Mouse (Mus musculus) midbrain, embryonic 14.5 days (tissue): ENCODE data around the gene Gprin2. TPM values are rescaled to one million over a fixed set of nuclear protein-coding genes. Genes with fewer than 3 reads are reported as not detected.

Experiments used
- ATAC-seq: fragments of 200-750 bp; cut with Nextera tagmentation; 2 replicates; pipeline ENCODE4 v1.8.0; 2017; ENCODE audit warnings: moderate number of reproducible peaks, moderate library complexity; ENCODE audit not compliant: low FRiP score, low TSS enrichment
- DNase-seq: peaks from one replicate; pipeline ENCODE4 v3.0.0-alpha.2; 2015
- H3K27ac ChIP-seq: fragments of 300-500 bp; sonication (generic); replicated peaks from 2 replicates; pipeline ENCODE4 v1.5.1; 2014; ENCODE audit warnings: mild to moderate bottlenecking, low read depth, low read length, moderate library complexity
- H3K27me3 ChIP-seq: fragments of 300-500 bp; sonication (generic); 2 replicates; pipeline ENCODE4 v1.6.1; 2014; ENCODE audit warnings: low read length, control low read depth, mixed read lengths; ENCODE audit not compliant: control insufficient read depth, insufficient read depth
- H3K36me3 ChIP-seq: fragments of 300-500 bp; sonication (generic); 2 replicates; pipeline ENCODE4 v1.6.1; 2014; ENCODE audit warnings: low read length, control low read depth; ENCODE audit not compliant: control insufficient read depth, insufficient read depth
- H3K4me1 ChIP-seq: fragments of 300-500 bp; sonication (generic); 2 replicates; pipeline ENCODE4 v1.6.1; 2014; ENCODE audit warnings: mild to moderate bottlenecking, antibody characterized with exemption, low read length, control low read depth; ENCODE audit not compliant: control insufficient read depth, insufficient read depth
- H3K4me2 ChIP-seq: fragments of 300-500 bp; sonication (generic); 2 replicates; pipeline ENCODE4 v1.6.1; 2014; ENCODE audit warnings: mild to moderate bottlenecking, low read length, moderate library complexity
- H3K4me3 ChIP-seq: fragments of 300-500 bp; sonication (generic); replicated peaks from 2 replicates; pipeline ENCODE4 v1.5.1; 2014; ENCODE audit warnings: low read depth, low read length
- H3K9ac ChIP-seq: fragments of 300-500 bp; sonication (generic); replicated peaks from 2 replicates; pipeline ENCODE4 v1.6.1; 2014; ENCODE audit warnings: mild to moderate bottlenecking, low read length, moderate library complexity
- H3K9me3 ChIP-seq: fragments of 300-500 bp; sonication (generic); 2 replicates; pipeline ENCODE4 v1.6.1; 2016; ENCODE audit warnings: low read length, control low read depth, mixed read lengths; ENCODE audit not compliant: control insufficient read depth
- WGBS: fragments of 180-500 bp; shearing (Covaris S2); extraction: QIAGEN DNeasy Blood & Tissue Kit; methylation state at CpG from one replicate; pipeline ENCODE4 v1.1.7; 2014; 5-methylcytosine and 5-hydroxymethylcytosine counted together
- polyA plus RNA-seq: library from polyadenylated mRNA; unstranded; fragments of >200 nt; fragmentation: Nextera tagmentation; extraction: Ambion mirVana; gene quantifications from 2 replicates; pipeline ENCODE4 v1.2.1, GENCODE M21; 2014

Gprin2 gene
- polyA plus RNA-seq, 1 experiment from 2014 or later, result 5.7 TPM

DNA sequence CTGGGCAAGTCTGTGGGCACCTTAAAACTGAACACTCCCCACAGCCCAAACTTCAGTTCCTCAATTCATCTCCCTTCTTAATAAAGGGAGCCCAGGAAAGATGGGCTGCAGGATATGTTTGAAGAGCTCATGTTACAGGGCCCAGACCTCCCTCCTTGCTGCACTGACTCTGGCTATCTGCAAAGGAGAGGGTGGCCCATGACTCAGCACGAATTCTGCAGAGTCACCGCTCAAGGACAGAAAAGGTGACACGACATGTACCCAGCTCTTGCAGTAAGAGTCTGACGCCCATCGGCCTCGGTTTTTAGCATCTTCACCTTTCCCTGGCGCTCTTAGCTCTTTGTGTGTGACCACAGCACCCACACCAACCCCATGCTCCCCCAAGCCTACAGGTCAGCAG is 11.1 kb downstream of the Gprin2 start:
- peaks cover 22% of the 10 kb centered on the region for H3K36me3 ChIP-seq
- H3K4me3 ChIP-seq, result no peak overlapping the region
- no peaks in the 10 kb centered on the region for H3K27me3 ChIP-seq
- H3K27ac ChIP-seq, result no peak overlapping the region
- H3K4me2 ChIP-seq, result no peak overlapping the region
- no peaks in the 10 kb centered on the region for H3K4me1 ChIP-seq
- 81% methylated on average over 7 of the region's 7 CpGs for WGBS
- DNase-seq (no peak), ATAC-seq (no peak)
- H3K9ac ChIP-seq, result no peak overlapping the region
- H3K9me3 ChIP-seq, result no peaks in the 10 kb centered on the region

DNA sequence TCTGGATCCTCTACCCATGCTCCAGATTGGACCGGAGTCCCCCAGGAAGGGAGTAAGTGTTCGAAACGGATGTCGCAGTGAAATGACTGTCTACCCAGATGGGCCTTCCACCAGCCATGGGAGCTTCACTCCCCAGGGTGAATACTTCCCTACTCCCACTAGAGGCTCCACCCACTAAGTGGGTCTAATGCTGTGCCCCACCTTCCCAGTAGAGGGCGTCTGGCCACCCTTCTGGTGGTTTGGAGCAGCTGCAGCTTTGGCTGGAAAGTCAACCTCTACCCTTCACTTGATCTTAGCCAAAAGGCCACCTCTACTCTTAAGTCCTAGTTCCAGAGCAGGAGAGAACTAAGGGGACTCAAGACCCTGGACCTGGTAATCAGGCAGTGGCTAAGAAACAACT is 12.8 kb downstream of the Gprin2 start:
- no peaks in the 10 kb centered on the region for H3K4me1 ChIP-seq
- ATAC-seq, result no peak
- H3K27me3 ChIP-seq, result no peaks in the 10 kb centered on the region
- H3K9ac ChIP-seq, result no peak overlapping the region
- peaks cover 5% of the 10 kb centered on the region; the same call in 1 of the 2 replicates for H3K36me3 ChIP-seq
- H3K27ac ChIP-seq, result no peak overlapping the region
- WGBS, result 61% methylated on average over 5 of the region's 5 CpGs
- DNase-seq, result peak; percentile 22
- no peaks in the 10 kb centered on the region for H3K9me3 ChIP-seq
- no peak overlapping the region for H3K4me3 ChIP-seq
- H3K4me2 ChIP-seq, result no peak overlapping the region

GRCm38 (mm10) chr14:34183101-34183500 is 18.4 kb downstream of the Gprin2 start:
- DNase-seq (no peak), ATAC-seq (no peak)
- Histone ChIP-seq H3K27me3 (no peaks in the 10 kb centered on the region), H3K4me2 (no peak overlapping the region), H3K4me3 (no peak overlapping the region), H3K9ac (no peak overlapping the region), H3K27ac (no peak overlapping the region), H3K9me3 (peaks cover 8% of the 10 kb centered on the region), H3K4me1 (no peaks in the 10 kb centered on the region), H3K36me3 (no peaks in the 10 kb centered on the region)
- WGBS, result 93% methylated on average over 1 of the region's 1 CpGs

GRCm38 (mm10) chr14:34179351-34179750 is 22.1 kb downstream of the Gprin2 start:
- no peaks in the 10 kb centered on the region for H3K36me3 ChIP-seq
- DNase-seq (no peak), ATAC-seq (no peak)
- H3K4me1 ChIP-seq, result no peaks in the 10 kb centered on the region
- no peak overlapping the region for H3K4me2 ChIP-seq
- WGBS, result 94% methylated on average over 3 of the region's 3 CpGs
- H3K9me3 ChIP-seq, result peaks cover 8% of the 10 kb centered on the region
- no peak overlapping the region for H3K27ac ChIP-seq
- no peak overlapping the region for H3K4me3 ChIP-seq
- H3K27me3 ChIP-seq, result no peaks in the 10 kb centered on the region
- no peak overlapping the region for H3K9ac ChIP-seq

GRCm38 (mm10) chr14:34171107-34171506 is 30.3 kb downstream of the Gprin2 start:
- Histone ChIP-seq H3K4me3 (no peak overlapping the region), H3K27me3 (no peaks in the 10 kb centered on the region), H3K36me3 (no peaks in the 10 kb centered on the region), H3K9ac (no peak overlapping the region), H3K27ac (no peak overlapping the region), H3K4me1 (no peaks in the 10 kb centered on the region), H3K9me3 (no peaks in the 10 kb centered on the region), H3K4me2 (no peak overlapping the region)
- no peak for DNase-seq
- ATAC-seq, result no peak
- 88% methylated on average over 3 of the region's 3 CpGs for WGBS

- no peak overlapping the region for H3K9ac ChIP-seq
- DNase-seq, result peak; percentile 17
- H3K4me2 ChIP-seq, result no peak overlapping the region
- 0 out of 2 replicates have a peak, but pooled peaks cover 4% of the 10 kb centered on the region for H3K4me1 ChIP-seq
- H3K9me3 ChIP-seq, result no peaks in the 10 kb centered on the region
- no peaks in the 10 kb centered on the region for H3K36me3 ChIP-seq
- H3K27me3 ChIP-seq, result no peaks in the 10 kb centered on the region
- H3K4me3 ChIP-seq, result no peak overlapping the region
- WGBS, result 36% methylated on average over 12 of the region's 12 CpGs
- ATAC-seq, result no peak
- no peak overlapping the region for H3K27ac ChIP-seq
Observed at GRCm38 (mm10) chr14:34155752-34156151, 45.7 kb downstream of the Gprin2 start.

- Histone ChIP-seq H3K4me3 (no peak overlapping the region), H3K9ac (no peak overlapping the region), H3K4me1 (0 out of 2 replicates have a peak, but pooled peaks cover 4% of the 10 kb centered on the region), H3K27ac (no peak overlapping the region), H3K36me3 (no peaks in the 10 kb centered on the region), H3K9me3 (no peaks in the 10 kb centered on the region), H3K27me3 (no peaks in the 10 kb centered on the region), H3K4me2 (no peak overlapping the region)
- WGBS, result 59% methylated on average over 9 of the region's 9 CpGs
- DNase-seq (peak; percentile 81), ATAC-seq (no peak)
Observed at GRCm38 (mm10) chr14:34154601-34155337, 46.7 kb downstream of the Gprin2 start.

GRCm38 (mm10) chr14:34152342-34152741 is 49.1 kb downstream of the Gprin2 start, which contains the start of gene Npy4r:
TSS of gene Npy4r (minus strand) at chr14:34152489.
- Histone ChIP-seq H3K27me3 (no peaks in the 10 kb centered on the region), H3K9me3 (no peaks in the 10 kb centered on the region), H3K4me2 (no peak within 1 kb of the TSS), H3K27ac (no peak within 1 kb of the TSS), H3K9ac (no peak within 1 kb of the TSS; the same call in 1 of the 2 replicates), H3K36me3 (no peaks in the 10 kb centered on the region), H3K4me3 (no peak within 1 kb of the TSS), H3K4me1 (0 out of 2 replicates have a peak, but pooled peaks cover 4% of the 10 kb centered on the region)
- ATAC-seq (no peak), DNase-seq (peak; percentile 17)
- 25% methylated on average over 16 of the region's 16 CpGs for WGBS

- WGBS, result 91% methylated on average over 10 of the region's 10 CpGs
- Histone ChIP-seq H3K9me3 (no peaks in the 10 kb centered on the region), H3K4me2 (no peak overlapping the region), H3K9ac (no peak overlapping the region), H3K27ac (no peak overlapping the region), H3K27me3 (no peaks in the 10 kb centered on the region), H3K36me3 (no peaks in the 10 kb centered on the region), H3K4me1 (no peaks in the 10 kb centered on the region), H3K4me3 (no peak overlapping the region)
- no peak for DNase-seq
- ATAC-seq, result no peak
Observed at GRCm38 (mm10) chr14:34142915-34143314, 58.5 kb downstream of the Gprin2 start.
